Mouse (Mus musculus) heart, adult 2 months (tissue): ENCODE data around the gene Cpne8. TPM values are rescaled to one million over a fixed set of nuclear protein-coding genes. Genes with fewer than 3 reads are reported as not detected.

ENCODE experiments used
- DNase-seq, 2 experiments: peaks; one replicate each; pipeline ENCODE4 v3.0.0; 2021
- H3K27ac ChIP-seq: fragments of 200-600 bp; 2 replicates; pipeline ENCODE4 v1.8.1; 2022
- H3K27me3 ChIP-seq: fragments of 200-500 bp; 2 replicates; pipeline ENCODE4 v1.6.1; 2012; ENCODE audit warnings: mild to moderate bottlenecking, low read length, inconsistent platforms, mixed read lengths; ENCODE audit not compliant: control insufficient read depth, insufficient read depth
- H3K36me3 ChIP-seq: fragments of 200-500 bp; 2 replicates; pipeline ENCODE4 v1.6.1; 2012; ENCODE audit warnings: low read length, inconsistent platforms; ENCODE audit not compliant: control insufficient read depth, insufficient read depth
- H3K4me1 ChIP-seq: fragments of 200-500 bp; 2 replicates; pipeline ENCODE4 v1.6.1; 2011; ENCODE audit warnings: low read length; ENCODE audit not compliant: control insufficient read depth, insufficient read depth
- H3K4me3 ChIP-seq: fragments of 200-600 bp; 2 replicates; pipeline ENCODE4 v1.8.1; 2022
- H3K79me2 ChIP-seq: fragments of 200-500 bp; replicated peaks from 2 replicates; pipeline ENCODE4 v1.6.1; 2012; ENCODE audit warnings: mild to moderate bottlenecking, inconsistent platforms, low read length, moderate library complexity, mixed read lengths; ENCODE audit not compliant: control insufficient read depth, insufficient read depth
- H3K9ac ChIP-seq: fragments of 200-500 bp; 2 replicates; pipeline ENCODE4 v1.6.1; 2012; ENCODE audit warnings: low read depth, mild to moderate bottlenecking, control low read depth, inconsistent platforms, low read length, mixed read lengths
- CTCF ChIP-seq: fragments of 200-600 bp; IDR thresholded peaks from 2 replicates; pipeline ENCODE4 v1.8.1; 2022; ENCODE audit warnings: antibody characterized with exemption, mild to moderate bottlenecking, moderate library complexity
- EP300 ChIP-seq: fragments of 200-500 bp; IDR thresholded peaks from 2 replicates; pipeline ENCODE4 v1.6.1; 2011; ENCODE audit warnings: low read depth, low read length, control low read depth; ENCODE audit not compliant: insufficient read depth
- POLR2A ChIP-seq: fragments of 200-500 bp; IDR thresholded peaks from 2 replicates; pipeline ENCODE4 v1.6.1; 2011; ENCODE audit warnings: mild to moderate bottlenecking, low read depth, low read length, control low read depth; ENCODE audit not compliant: insufficient read depth
- whole genome bisulfite sequencing: fragments of 180-500 bp; shearing (Covaris S2); methylation state at CpG from one replicate; pipeline ENCODE4 v1.1.7; 2018; 5-methylcytosine and 5-hydroxymethylcytosine counted together
- intact Hi-C: fragments of 180-260 bp; cut with DNase I; formaldehyde crosslinking; loops from one replicate; pipeline ENCODE4 v1.15.1; 2025
- polyA plus RNA-seq: library from polyadenylated mRNA; depleted of rRNA; stranded (reverse); fragments of >200 nt; gene quantifications from 2 replicates; pipeline ENCODE4 v1.2.3, GENCODE M21; 2012
- total RNA-seq, 2 experiments: library from RNA; stranded (reverse); gene quantifications; 2 replicates each; pipeline ENCODE4 v1.2.3; 2021

The Cpne8 gene
- total and polyA plus RNA-seq, 3 experiments: 6.9 to 8.8 (median 8.7) TPM

- Histone ChIP-seq H3K36me3 (no peaks in the 10 kb centered on the region), H3K27ac (peak overlapping the region; percentile 87), H3K4me1 (no peaks in the 10 kb centered on the region), H3K27me3 (no peaks in the 10 kb centered on the region), H3K4me3 (peak overlapping the region; percentile 84), H3K79me2 (no peaks in the 10 kb centered on the region), H3K9ac (peak overlapping the region; percentile 55)
- intact Hi-C loops: loop anchor here (2.0 to 10.0 kb wide), 4 partner anchors 68 to 455 kb away; partner anchors contain the start of gene Alg10b
- peak; percentile 72 to 85 for DNase-seq
- 3% methylated on average over 36 of the region's 36 CpGs for WGBS
- TF ChIP-seq POLR2A (no peak), EP300 (no peak)
These were observed 738 bp upstream of the Cpne8 start for GRCm38 (mm10) chr15:90679760-90680579.

- peak overlapping the region; percentile 87 for H3K27ac ChIP-seq
- no peaks in the 10 kb centered on the region for H3K36me3 ChIP-seq
- DNase-seq: peak; percentile 75
- H3K4me1 ChIP-seq: no peaks in the 10 kb centered on the region
- peak overlapping the region; percentile 84 for H3K4me3 ChIP-seq
- intact Hi-C loops: loop anchor here (5.0 to 10.0 kb wide), 3 partner anchors 66 to 454 kb away; partner anchors contain the start of gene Alg10b
- no peaks in the 10 kb centered on the region for H3K27me3 ChIP-seq
- H3K9ac ChIP-seq: peak overlapping the region; percentile 0; the same call in 1 of the 2 replicates
- H3K79me2 ChIP-seq: no peaks in the 10 kb centered on the region; the same call in 1 of the 2 replicates
- TF ChIP-seq CTCF (no peak), POLR2A (no peak), EP300 (no peak)
- WGBS: 8% methylated on average over 19 of the region's 19 CpGs
These were observed 744 bp downstream of the Cpne8 start for GRCm38 (mm10) chr15:90678488-90678887.

GRCm38 (mm10) chr15:90669494-90669893 is 9.7 kb downstream of the Cpne8 start:
- 83% methylated on average over 7 of the region's 7 CpGs for WGBS
- H3K9ac ChIP-seq: no peak overlapping the region
- H3K27ac ChIP-seq: no peak overlapping the region
- TF ChIP-seq POLR2A (no peak), EP300 (no peak), CTCF (no peak)
- no peak for DNase-seq
- no peaks in the 10 kb centered on the region; the same call in none of the 2 replicates for H3K79me2 ChIP-seq
- no peak overlapping the region for H3K4me3 ChIP-seq
- H3K27me3 ChIP-seq: no peaks in the 10 kb centered on the region
- intact Hi-C loops: no loop called here
- no peaks in the 10 kb centered on the region; the same call in 1 of the 2 replicates for H3K4me1 ChIP-seq
- H3K36me3 ChIP-seq: no peaks in the 10 kb centered on the region

GRCm38 (mm10) chr15:90666893-90667292 is 12.3 kb downstream of the Cpne8 start:
- no peak overlapping the region for H3K9ac ChIP-seq
- H3K4me1 ChIP-seq: no peaks in the 10 kb centered on the region; the same call in 1 of the 2 replicates
- H3K27ac ChIP-seq: no peak overlapping the region
- no peak overlapping the region for H3K4me3 ChIP-seq
- no peaks in the 10 kb centered on the region for H3K36me3 ChIP-seq
- intact Hi-C loops: no loop called here
- 78% methylated on average over 6 of the region's 6 CpGs for WGBS
- no peak for DNase-seq
- TF ChIP-seq EP300 (no peak), POLR2A (no peak), CTCF (no peak)
- no peaks in the 10 kb centered on the region; the same call in 1 of the 2 replicates for H3K79me2 ChIP-seq
- no peaks in the 10 kb centered on the region for H3K27me3 ChIP-seq

- H3K4me3 ChIP-seq: no peak overlapping the region
- H3K27ac ChIP-seq: no peak overlapping the region
- no peak for DNase-seq
- H3K9ac ChIP-seq: no peak overlapping the region
- no peaks in the 10 kb centered on the region for H3K27me3 ChIP-seq
- WGBS: 59% methylated on average over 3 of the region's 3 CpGs
- H3K79me2 ChIP-seq: no peaks in the 10 kb centered on the region; the same call in 1 of the 2 replicates
- intact Hi-C loops: no loop called here
- no peaks in the 10 kb centered on the region for H3K36me3 ChIP-seq
- H3K4me1 ChIP-seq: no peaks in the 10 kb centered on the region; the same call in 1 of the 2 replicates
- no peak for TF ChIP-seq EP300
- TF ChIP-seq POLR2A: no peak
- TF ChIP-seq CTCF: no peak
These were observed 14.6 kb downstream of the Cpne8 start for GRCm38 (mm10) chr15:90664615-90665014.

GRCm38 (mm10) chr15:90663631-90664030 is 15.6 kb downstream of the Cpne8 start:
- Histone ChIP-seq H3K27me3 (no peaks in the 10 kb centered on the region), H3K4me3 (no peak overlapping the region), H3K79me2 (no peaks in the 10 kb centered on the region), H3K4me1 (no peaks in the 10 kb centered on the region; the same call in 1 of the 2 replicates), H3K36me3 (no peaks in the 10 kb centered on the region), H3K27ac (no peak overlapping the region), H3K9ac (no peak overlapping the region)
- intact Hi-C loops: no loop called here
- TF ChIP-seq CTCF: no peak
- TF ChIP-seq POLR2A: no peak
- TF ChIP-seq EP300: no peak
- no peak for DNase-seq
- 76% methylated on average over 4 of the region's 4 CpGs for WGBS
